Mouse (Mus musculus) spleen, postnatal 14 days (tissue): Measurements from ENCODE around the gene Ccdc28b.

Experiments
- DNase-seq, 2 experiments: peaks; one replicate each; pipeline ENCODE4 v3.0.0; 2021 to 2022; ENCODE audit warnings: low spot score in 2 of 2

Gene Ccdc28b

GRCm38 (mm10) chr4:129623681-129624091 is at the start of gene Ccdc28b:
Gene Ccdc28b, minus strand, starts transcription at chr4:129623947.
- DNase-seq: no peak

- DNase-seq: no peak
Observed at GRCm38 (mm10) chr4:129672878-129673449, 49.2 kb upstream of the Ccdc28b start.

DNA sequence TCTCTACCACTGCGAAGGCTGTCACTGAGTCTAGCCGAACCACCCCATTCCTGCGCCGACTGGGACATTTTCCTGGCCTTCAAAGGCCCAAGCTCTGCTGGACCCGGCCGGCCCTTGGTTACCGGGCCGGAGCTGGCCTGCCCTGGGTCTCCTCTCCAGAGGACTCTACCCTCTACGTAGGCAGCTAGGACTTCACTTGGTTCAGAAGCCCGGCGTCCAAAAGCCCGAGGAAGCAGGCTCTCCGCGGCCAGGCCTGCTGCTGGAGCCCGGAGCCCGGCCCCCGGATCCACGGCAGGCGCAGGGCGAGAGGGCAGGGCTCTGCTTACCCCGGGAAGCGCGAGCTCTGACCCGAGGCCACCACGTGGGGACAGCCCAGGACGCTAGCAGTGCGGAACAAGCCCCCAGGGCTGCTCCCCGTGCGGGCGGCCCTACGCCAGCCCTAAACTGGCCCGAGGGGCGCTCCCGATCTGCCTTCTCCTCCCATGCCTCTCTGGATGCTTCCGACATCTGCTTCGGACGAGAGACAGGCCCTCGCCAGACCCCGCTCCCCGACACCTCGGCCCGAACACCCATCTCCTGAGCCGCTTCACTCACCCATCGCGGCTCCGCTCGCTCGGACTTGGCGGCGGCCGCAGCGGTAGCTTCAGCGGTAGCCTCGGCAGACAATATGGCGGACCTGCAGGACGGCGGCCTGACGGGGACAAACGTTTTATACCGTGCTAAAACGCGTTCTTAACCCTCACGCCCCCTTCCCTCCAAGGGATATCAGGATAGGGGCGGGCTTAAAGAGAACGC is 48.5 kb upstream of the Ccdc28b start, which contains the start of gene Kpna6:
Gene Kpna6, minus strand, starts transcription at position 685 of the 795 bp plus-strand sequence.
- DNase-seq: peak; percentile 64 to 77

DNA sequence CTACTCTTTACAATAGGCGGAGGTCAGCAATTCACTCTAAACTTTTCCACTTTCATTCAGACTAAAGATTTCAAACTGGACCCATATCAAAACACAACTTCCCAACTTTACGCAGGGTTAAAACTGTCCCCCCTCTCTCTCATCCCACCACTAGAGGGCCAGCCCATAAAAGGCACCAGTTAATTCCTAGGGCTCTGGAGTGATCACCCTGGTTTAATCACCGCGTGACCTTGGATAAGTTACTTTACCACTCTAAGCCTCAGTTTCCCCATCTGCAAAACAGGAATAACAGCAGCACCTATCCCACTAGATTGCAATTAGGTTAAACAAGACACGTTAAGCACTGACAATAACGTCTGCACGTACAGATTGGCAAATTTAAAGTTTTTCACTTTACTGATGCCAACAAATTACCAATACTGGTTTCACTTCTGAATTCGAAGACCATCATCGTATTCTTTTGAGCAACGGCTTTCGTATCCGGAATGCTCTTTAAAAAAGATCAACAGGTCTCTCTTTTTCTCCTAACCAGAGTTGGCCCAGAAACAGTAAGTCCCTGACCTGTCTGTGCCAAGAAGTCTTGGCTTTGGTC is 47.8 kb upstream of the Ccdc28b start:
- peak; percentile 16 to 41 for DNase-seq

GRCm38 (mm10) chr4:129662255-129662813 is 38.6 kb upstream of the Ccdc28b start:
- no peak for DNase-seq

- no peak for DNase-seq
Observed at GRCm38 (mm10) chr4:129661584-129661983, 37.8 kb upstream of the Ccdc28b start.

DNA sequence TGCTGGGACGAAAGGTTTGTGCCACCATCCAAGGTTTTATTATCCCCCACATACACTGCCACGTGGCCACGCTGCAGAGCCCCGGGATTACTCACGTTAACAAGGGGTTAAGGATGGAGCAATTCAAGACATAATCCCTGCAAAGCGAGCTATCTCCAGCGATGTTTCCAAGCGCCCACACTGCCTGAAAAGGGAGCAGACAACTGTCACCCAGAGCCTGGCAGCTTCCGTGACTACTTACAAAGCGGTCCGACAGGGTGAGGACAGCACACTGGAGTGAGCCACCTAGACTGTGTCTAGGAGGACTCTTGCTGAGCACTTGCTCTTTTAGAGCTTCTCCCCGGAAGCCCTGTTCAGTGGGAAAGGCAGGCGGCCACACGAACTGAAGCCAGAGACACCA is 31.0 kb upstream of the Ccdc28b start:
- no peak for DNase-seq

- no peak for DNase-seq
Observed at GRCm38 (mm10) chr4:129650359-129650758, 26.6 kb upstream of the Ccdc28b start.

DNA sequence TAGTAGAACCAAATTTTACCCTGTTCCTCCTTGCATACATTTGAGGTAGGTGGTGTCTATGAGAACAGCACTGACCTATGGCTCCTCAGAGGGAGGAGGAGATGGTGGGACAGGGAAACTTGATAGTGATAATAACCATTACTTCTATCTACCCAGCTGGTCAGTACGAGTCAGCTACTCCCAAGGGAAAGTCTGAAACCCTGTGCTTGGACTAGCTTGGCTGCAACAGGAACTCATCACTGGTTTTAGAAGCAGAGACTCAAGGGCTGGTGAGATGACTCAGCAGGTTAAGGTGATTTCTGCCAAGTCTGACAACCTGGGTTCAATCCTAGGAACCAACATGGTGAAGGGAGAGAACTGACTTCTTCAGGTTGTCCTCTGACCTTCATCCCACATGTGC is 24.9 kb upstream of the Ccdc28b start:
- no peak for DNase-seq

DNA sequence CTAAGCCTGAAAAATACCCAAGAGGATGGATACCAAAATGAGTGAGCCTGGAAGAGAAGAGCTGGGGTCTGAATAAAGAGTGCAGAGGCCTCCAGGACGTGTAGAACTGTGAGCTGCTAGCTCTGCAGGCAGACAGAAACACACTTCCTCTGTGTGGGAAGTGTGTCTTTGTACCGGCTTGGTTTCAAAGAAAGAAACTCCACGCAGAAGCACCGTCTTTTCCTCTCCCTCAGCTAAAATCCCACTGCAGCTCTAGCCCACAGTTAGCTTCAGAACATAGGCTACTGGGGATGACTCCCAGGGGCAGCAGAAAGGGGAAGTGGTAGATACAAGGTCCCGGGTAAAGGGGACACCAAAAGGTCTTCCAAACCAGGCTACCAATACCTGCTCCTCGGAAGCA is 21.5 kb upstream of the Ccdc28b start:
- no peak for DNase-seq

DNA sequence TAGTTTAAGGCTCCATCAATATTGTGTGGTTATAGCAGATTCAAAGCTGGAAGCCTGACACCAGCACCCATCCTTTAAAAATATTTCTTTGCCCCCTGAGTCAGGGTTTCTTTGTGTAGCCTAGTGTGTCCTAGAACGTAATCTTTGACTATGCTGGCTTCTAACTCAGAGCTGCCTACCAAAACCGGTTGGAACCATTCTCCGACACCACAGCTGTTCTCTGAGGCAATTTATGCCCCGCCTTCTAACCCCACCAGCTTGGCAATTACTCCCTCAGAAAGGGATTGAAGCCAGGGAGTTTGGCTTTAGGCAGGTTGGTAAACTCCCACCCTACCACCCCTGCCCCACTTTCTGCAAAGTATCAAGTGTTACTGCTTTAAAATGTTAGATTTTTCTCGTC is 18.0 kb upstream of the Ccdc28b start:
- no peak for DNase-seq

- DNase-seq: peak; percentile 89 to 93
Observed at GRCm38 (mm10) chr4:129640638-129641467, 17.1 kb upstream of the Ccdc28b start, which contains the start of gene Txlna. Gene Txlna, minus strand, starts transcription at chr4:129641065.

GRCm38 (mm10) chr4:129640101-129640637 is 16.4 kb upstream of the Ccdc28b start:
- DNase-seq: no peak

- no peak for DNase-seq
Observed at GRCm38 (mm10) chr4:129639221-129639620, 15.5 kb upstream of the Ccdc28b start.

- no peak for DNase-seq
Observed at GRCm38 (mm10) chr4:129633852-129634251, 10.1 kb upstream of the Ccdc28b start.

- no peak for DNase-seq
Observed at GRCm38 (mm10) chr4:129631867-129632266, 8.1 kb upstream of the Ccdc28b start.

DNA sequence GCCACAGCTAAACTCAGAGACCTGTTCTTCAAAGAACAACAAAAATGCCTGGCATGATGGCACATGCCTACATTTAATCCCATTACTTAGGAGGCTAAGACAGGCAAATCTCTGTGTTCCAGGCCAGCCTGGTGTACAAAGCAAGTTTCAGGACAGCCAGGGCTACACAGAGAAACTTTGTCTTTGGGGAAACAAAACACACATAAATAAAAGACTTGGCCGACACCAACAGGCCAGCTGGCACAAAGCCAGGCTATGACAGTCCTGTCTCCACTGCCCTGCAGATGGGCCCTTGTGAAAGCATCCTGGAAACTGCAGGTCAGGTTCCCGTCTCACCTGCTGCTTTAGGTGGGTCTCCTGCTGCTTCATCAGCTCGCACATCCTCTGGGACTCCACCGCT is 7.2 kb upstream of the Ccdc28b start:
- no peak for DNase-seq

DNA sequence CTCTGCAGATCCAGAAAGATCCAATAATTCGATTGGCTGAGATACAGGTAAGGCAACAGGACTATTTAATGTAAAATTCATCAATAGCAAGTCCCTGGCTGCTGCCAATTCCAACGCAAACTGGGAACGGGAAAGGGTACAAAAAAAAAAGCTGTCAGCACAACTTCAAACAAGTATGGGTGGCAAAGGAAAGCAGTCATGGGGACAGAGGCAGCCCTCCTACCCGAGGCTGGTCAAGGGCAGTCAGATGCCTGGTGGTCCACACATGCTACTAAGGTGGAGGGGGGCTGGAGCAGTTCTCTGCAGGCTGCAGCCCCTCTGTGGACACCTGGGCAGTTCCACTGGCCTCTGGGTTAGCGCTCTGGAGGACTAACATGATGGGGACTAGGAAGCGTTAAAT is 2.3 kb upstream of the Ccdc28b start:
- no peak for DNase-seq

DNA sequence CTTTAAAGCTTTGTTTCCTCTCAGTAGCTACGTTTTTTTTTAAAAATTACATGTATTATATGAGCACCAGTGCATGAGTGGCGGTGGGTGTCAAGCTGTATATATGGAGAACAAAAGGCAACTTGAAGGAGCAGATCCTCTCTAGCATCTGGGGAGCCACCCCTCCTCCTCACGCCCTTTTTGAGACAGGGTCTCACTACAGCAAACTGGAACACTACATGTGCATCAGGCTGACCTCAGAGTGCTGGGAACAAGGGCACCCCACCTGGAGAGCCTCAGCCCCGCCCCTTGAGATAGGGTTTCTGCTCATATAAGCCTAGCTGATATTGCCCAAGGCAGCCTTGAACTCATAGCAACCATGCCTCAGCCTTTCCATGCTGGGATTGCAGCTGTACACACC is 1.7 kb upstream of the Ccdc28b start:
- DNase-seq: no peak

GRCm38 (mm10) chr4:129625029-129625370 is 1.3 kb upstream of the Ccdc28b start:
- peak; percentile 57 to 72 for DNase-seq

GRCm38 (mm10) chr4:129624281-129625028 is 708 bp upstream of the Ccdc28b start:
- DNase-seq: peak; percentile 58 to 65
